Mouse (Mus musculus) G1E (cell line): ENCODE measurements around the gene Slc50a1. TPM values are rescaled to one million over a fixed set of nuclear protein-coding genes. Genes with fewer than 3 reads are reported as not detected.

ENCODE experiments used
- ATAC-seq: 2 replicates; pipeline ENCODE4 v1.8.0; 2016; ENCODE audit warnings: mild to moderate bottlenecking; ENCODE audit not compliant: insufficient number of reproducible peaks, poor library complexity, low FRiP score, severe bottlenecking; ENCODE audit errors: extremely low read depth
- DNase-seq: peaks from one replicate; pipeline ENCODE4 v3.0.0; 2012; ENCODE audit warnings: low spot score
- H3K27me3 ChIP-seq: 2 replicates; pipeline ENCODE4 v1.6.1; 2012; ENCODE audit warnings: mild to moderate bottlenecking, low read length, inconsistent platforms; ENCODE audit not compliant: insufficient read depth
- H3K36me3 ChIP-seq: replicated peaks from 2 replicates; pipeline ENCODE3; 2012; ENCODE audit warnings: mild to moderate bottlenecking, inconsistent platforms
- H3K4me1 ChIP-seq: 2 replicates; pipeline ENCODE4 v1.6.1; 2012; ENCODE audit warnings: low read depth, low read length, inconsistent platforms, mixed read lengths; ENCODE audit not compliant: insufficient read depth
- H3K4me3 ChIP-seq: 2 replicates; pipeline ENCODE4 v1.5.1; 2012; ENCODE audit warnings: low read depth, mild to moderate bottlenecking, inconsistent platforms, low read length, moderate library complexity, mixed read lengths
- H3K9me3 ChIP-seq: replicated peaks from 2 replicates; pipeline ENCODE4 v1.6.1; 2012; ENCODE audit warnings: inconsistent platforms
- CTCF ChIP-seq: IDR thresholded peaks from 2 replicates; pipeline ENCODE4 v1.5.1; 2012; ENCODE audit warnings: low read depth, low read length, inconsistent platforms, mixed read lengths
- GATA1 ChIP-seq: IDR thresholded peaks from 2 replicates; pipeline ENCODE4 v1.6.1; 2012; ENCODE audit warnings: borderline replicate concordance, low read length, inconsistent platforms, mixed read lengths
- GATA2 ChIP-seq: IDR thresholded peaks from 2 replicates; pipeline ENCODE4 v1.6.1; 2012; ENCODE audit warnings: low read depth, low read length, inconsistent platforms, borderline replicate concordance
- POLR2AphosphoS5 ChIP-seq: IDR thresholded peaks from 2 replicates; pipeline ENCODE4 v1.6.1; 2012; ENCODE audit warnings: low read depth, low read length, inconsistent platforms; ENCODE audit not compliant: insufficient replicate concordance
- TAL1 ChIP-seq: conservative IDR thresholded peaks from 2 replicates; pipeline ENCODE4 v1.6.1; 2012; ENCODE audit warnings: low read depth, low read length, inconsistent platforms, mixed read lengths
- polyA plus RNA-seq: library from polyadenylated mRNA; stranded (reverse); fragments of >175 nt; gene quantifications from 2 replicates; pipeline ENCODE4 v1.2.3, GENCODE M21; 2012
- total RNA-seq, 2 experiments: library from RNA; stranded (forward) in 1 of 2; stranded (reverse) in 1 of 2; fragments of 200-1000 nt in 1 of 2; fragments of >200 nt in 1 of 2; fragmentation: Nextera tagmentation in 1 of 2; gene quantifications; 2 replicates each; pipeline ENCODE4 v1.2.3; 2014 to 2017

Gene Slc50a1
- total and polyA plus RNA-seq, 3 experiments: 0.66 TPM; not detected in 2

DNA sequence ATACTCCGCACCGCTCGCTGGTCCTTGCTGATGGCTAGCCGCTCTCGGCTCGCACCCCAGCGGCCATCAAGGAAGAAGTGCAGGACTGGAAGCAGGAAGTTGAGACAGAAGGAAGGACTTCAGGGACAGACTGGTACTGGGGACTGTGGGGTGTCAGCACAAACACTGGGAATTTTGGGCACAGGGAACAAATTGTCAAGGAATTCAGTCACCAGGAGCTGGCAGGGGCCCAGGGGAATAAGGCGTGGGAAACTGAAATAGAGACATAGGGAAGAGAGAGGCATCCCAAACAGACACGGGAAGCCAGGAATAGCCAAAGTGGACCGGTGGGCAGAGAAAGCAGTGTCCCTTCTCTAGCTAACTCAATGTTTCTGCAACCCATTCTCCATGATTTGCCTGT lies 33.9 kb downstream of the Slc50a1 start:
- ATAC-seq (no peak), DNase-seq (no peak)
- Histone ChIP-seq H3K4me1 (peaks cover 29% of the 10 kb centered on the region), H3K27me3 (peaks cover 82% of the 10 kb centered on the region), H3K9me3 (no peaks in the 10 kb centered on the region), H3K4me3 (no peak overlapping the region), H3K36me3 (no peaks in the 10 kb centered on the region)
- TF ChIP-seq CTCF (no peak), POLR2AphosphoS5 (no peak), GATA1 (no peak), TAL1 (no peak), GATA2 (no peak)

DNA sequence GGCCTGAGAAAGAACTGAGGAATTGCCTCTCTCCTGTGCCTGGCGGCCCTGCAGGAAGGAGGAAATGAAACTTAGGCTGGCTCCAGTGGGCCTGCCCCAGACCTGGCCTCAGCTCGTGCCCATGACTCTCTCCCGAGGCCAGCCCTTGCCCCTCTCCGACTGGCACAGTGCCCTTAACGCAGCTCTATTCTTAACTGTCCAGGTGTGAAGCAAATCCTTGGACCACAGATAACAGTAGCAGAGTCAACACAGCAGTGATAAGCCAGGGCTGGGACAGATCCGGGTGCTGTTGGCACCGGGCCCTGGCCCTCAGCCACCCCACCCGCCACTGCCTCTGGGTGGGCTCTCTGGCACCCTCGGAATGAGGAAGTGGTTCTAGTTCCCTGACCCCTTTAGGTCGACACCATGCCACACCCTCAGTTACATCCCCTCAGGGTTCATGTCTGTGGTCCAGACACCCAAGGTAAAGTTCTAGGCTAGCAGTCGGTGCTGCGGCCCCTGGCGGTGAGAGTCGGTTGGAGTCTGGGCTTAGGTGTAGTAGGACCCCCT lies 36.7 kb downstream of the Slc50a1 start:
- peaks cover 32% of the 10 kb centered on the region for H3K4me1 ChIP-seq
- TF ChIP-seq CTCF (no peak), POLR2AphosphoS5 (no peak), GATA1 (no peak), TAL1 (no peak), GATA2 (no peak)

DNA sequence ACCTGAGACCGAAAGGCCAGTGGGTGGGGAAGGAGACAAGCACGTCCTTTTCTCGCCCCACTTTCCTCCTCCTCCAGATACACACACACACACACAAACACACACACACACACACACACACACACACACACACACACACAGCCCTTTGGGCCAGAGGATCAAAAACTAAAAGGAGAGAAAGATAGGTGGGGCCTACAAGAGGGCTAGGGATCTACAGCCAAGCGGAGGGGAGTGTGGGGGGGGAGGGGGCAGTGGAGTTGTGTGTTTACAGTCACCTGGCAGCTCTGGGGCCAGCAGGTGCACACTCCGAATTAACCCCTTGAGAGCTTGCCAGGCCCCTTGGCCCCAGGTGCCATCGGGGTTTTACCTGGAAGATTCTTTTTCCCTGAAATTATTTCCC lies 37.8 kb downstream of the Slc50a1 start:
- H3K36me3 ChIP-seq: no peaks in the 10 kb centered on the region
- no peak overlapping the region for H3K4me3 ChIP-seq
- no peak for DNase-seq
- ATAC-seq: no peak
- H3K9me3 ChIP-seq: no peaks in the 10 kb centered on the region
- peaks cover 31% of the 10 kb centered on the region for H3K4me1 ChIP-seq
- TF ChIP-seq POLR2AphosphoS5 (no peak), TAL1 (no peak), GATA2 (no peak), GATA1 (no peak), CTCF (no peak)
- peaks cover 89% of the 10 kb centered on the region for H3K27me3 ChIP-seq

More for the DNA sequence above, 36.7 kb downstream of the Slc50a1 start:
- H3K36me3 ChIP-seq: no peaks in the 10 kb centered on the region
- peaks cover 97% of the 10 kb centered on the region for H3K27me3 ChIP-seq
- DNase-seq: no peak
- no peak overlapping the region for H3K4me3 ChIP-seq
- no peaks in the 10 kb centered on the region for H3K9me3 ChIP-seq
- no peak for ATAC-seq

GRCm38 (mm10) chr3:89231772-89232275 lies 38.5 kb downstream of the Slc50a1 start:
- TF ChIP-seq GATA2: no peak
- no peak for TF ChIP-seq TAL1
- TF ChIP-seq POLR2AphosphoS5: no peak
- no peak for TF ChIP-seq CTCF
- TF ChIP-seq GATA1: no peak
- peaks cover 90% of the 10 kb centered on the region for H3K27me3 ChIP-seq
- ATAC-seq: no peak

DNA sequence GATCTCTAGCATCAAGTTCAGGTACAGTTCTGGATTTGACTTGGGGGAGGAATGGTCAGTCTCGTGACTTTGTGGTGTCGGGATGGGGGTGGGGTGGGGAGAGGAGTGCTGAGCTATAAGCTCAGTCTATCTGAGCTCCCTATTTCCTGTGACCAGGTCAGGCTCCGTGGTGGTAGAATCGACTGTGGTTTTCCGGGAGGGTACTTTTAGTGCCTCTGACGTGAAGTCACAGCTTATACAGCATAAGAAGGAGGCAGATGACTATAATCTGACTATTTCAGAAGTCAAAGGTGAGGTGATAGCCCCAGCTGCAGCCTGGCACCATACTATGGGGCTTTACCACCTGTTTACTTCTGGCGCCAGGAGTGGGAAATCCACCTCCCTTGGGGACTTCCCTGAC lies 39.0 kb downstream of the Slc50a1 start:
- ATAC-seq (no peak), DNase-seq (no peak)
- TF ChIP-seq POLR2AphosphoS5: no peak
- no peak overlapping the region for H3K4me3 ChIP-seq
- H3K27me3 ChIP-seq: peaks cover 90% of the 10 kb centered on the region
- no peaks in the 10 kb centered on the region for H3K9me3 ChIP-seq
- H3K4me1 ChIP-seq: peaks cover 42% of the 10 kb centered on the region
- no peaks in the 10 kb centered on the region for H3K36me3 ChIP-seq

More at GRCm38 (mm10) chr3:89231772-89232275, 38.5 kb downstream of the Slc50a1 start:
- H3K9me3 ChIP-seq: no peaks in the 10 kb centered on the region
- H3K4me3 ChIP-seq: no peak overlapping the region
- peaks cover 38% of the 10 kb centered on the region for H3K4me1 ChIP-seq
- DNase-seq: no peak
- H3K36me3 ChIP-seq: no peaks in the 10 kb centered on the region

DNA sequence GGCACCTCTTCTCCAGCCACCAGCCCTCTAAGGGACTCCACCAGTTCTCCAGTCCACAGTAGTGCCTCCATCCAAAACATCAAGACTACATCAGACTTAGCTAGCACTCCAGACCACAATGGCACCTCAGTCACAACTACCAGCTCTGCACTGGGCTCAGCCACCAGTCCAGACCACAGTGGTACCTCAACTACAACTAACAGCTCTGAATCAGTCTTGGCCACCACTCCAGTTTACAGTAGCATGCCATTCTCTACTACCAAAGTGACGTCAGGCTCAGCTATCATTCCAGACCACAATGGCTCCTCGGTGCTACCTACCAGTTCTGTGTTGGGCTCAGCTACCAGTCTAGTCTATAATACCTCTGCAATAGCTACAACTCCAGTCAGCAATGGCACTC lies 39.8 kb downstream of the Slc50a1 start:
- peaks cover 43% of the 10 kb centered on the region for H3K4me1 ChIP-seq
- no peaks in the 10 kb centered on the region for H3K9me3 ChIP-seq
- H3K36me3 ChIP-seq: no peaks in the 10 kb centered on the region
- H3K27me3 ChIP-seq: peaks cover 90% of the 10 kb centered on the region
- ATAC-seq: no peak
- H3K4me3 ChIP-seq: no peak overlapping the region; the same call in 1 of the 2 replicates
- no peak for DNase-seq
- no peak for TF ChIP-seq POLR2AphosphoS5
- TF ChIP-seq GATA2: no peak
- no peak for TF ChIP-seq TAL1
- no peak for TF ChIP-seq GATA1
- TF ChIP-seq CTCF: no peak
